Mouse (Mus musculus): ENCODE measurements at regions not wholly inside any gene's neighbourhood (a gene's known extent, or its start where the extent isn't known, plus 50 kb on each side); places are given as distances from the start of the nearest gene placed in this dataset.

DNA sequence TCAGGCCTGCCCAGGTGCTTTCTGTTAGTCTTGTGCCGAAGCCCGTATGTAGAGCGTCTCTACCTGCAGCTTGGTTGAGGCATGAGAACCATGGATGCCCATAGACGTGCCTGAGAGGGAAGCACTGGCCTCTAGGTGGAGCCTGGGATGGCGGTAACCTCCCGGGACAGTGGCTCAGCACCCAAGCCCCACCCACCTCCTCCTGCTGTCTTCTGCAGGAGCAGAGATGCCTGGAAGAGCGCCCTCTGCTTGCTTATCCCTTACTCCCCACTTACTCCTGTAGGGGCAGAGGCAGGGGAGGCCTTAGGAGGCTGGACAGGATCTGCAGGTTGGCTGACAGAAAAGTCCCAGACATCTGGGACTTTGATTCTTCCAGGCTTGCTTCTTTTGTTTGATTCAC is 92.7 kb upstream of the Zc3h12a start:
- no peak for DNase-seq
- TF ChIP-seq CTCF (IDR thresholded peaks at IDR 0.05; ENCODE audit: insufficient read depth, low read length) (no peak), POLR2A (IDR thresholded peaks at IDR 0.05; ENCODE audit: borderline replicate concordance, extremely low read depth, low read depth, low read length) (no peak)
- WGBS, result 20% methylated on average over 7 of the region's 7 CpGs

DNA sequence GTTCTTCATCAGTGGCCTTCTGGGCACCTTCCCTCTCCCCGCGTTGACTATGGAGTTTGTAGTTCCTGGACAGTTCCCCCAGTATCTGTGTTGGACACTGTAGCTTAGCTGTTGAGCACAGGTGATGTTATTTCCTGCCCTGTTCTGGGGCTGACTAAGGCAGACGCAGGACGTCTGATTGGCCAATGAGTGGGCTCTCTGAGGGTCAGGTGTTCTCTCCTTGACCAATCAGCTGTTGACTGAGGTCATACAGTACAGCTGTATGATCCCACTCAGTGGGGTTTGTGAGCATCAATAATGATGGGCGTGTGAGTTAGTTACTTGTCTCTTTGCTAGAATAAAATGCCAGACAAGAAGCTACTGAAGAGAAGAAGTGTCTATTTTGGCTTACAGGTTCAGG is 91.6 kb upstream of the Zc3h12a start:
- H3K4me1 ChIP-seq (ENCODE audit: control insufficient read depth, insufficient read depth, low read length), result no peaks in the 10 kb centered on the region
- DNase-seq, result no peak
- 83% methylated on average over 5 of the region's 5 CpGs for WGBS
- H3K4me3 ChIP-seq (replicated peaks; ENCODE audit: extremely low read depth, low read depth, low read length), result no peak overlapping the region
- TF ChIP-seq POLR2A (IDR thresholded peaks at IDR 0.05; ENCODE audit: borderline replicate concordance, extremely low read depth, low read depth, low read length), result no peak
- TF ChIP-seq CTCF (IDR thresholded peaks at IDR 0.05; ENCODE audit: insufficient read depth, low read length), result no peak

More for the DNA sequence above, 92.7 kb upstream of the Zc3h12a start:
- no peak overlapping the region for H3K4me3 ChIP-seq (replicated peaks; ENCODE audit: extremely low read depth, low read depth, low read length)
- H3K4me1 ChIP-seq (ENCODE audit: control insufficient read depth, insufficient read depth, low read length), result no peaks in the 10 kb centered on the region

DNA sequence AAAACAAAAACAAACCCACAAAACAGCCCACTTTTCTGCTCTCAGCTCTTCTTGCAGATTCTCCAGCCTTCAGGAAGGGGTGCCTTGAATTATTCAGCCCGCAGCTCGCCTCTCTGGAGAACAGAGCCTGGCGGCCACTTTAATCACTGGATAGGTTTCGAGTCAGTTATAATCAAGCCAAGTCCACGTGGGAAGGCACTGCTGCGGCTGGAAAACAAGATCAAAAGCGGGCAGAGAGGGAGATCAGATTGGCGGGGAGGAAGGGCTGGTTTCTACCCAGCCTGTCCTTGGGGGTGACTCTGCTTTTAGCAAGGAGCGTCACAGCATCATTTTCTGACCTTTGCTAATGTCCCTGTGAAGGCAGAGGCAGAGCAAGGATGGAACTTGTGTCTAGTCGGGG is 86.7 kb upstream of the Zc3h12a start:
- 60% methylated on average over 10 of the region's 10 CpGs for WGBS
- H3K4me1 ChIP-seq (ENCODE audit: control insufficient read depth, insufficient read depth, low read length), result no peaks in the 10 kb centered on the region
- DNase-seq, result no peak
- TF ChIP-seq POLR2A (IDR thresholded peaks at IDR 0.05; ENCODE audit: borderline replicate concordance, extremely low read depth, low read depth, low read length) (no peak), CTCF (IDR thresholded peaks at IDR 0.05; ENCODE audit: insufficient read depth, low read length) (no peak)
- H3K4me3 ChIP-seq (replicated peaks; ENCODE audit: extremely low read depth, low read depth, low read length), result no peak overlapping the region

GRCm38 (mm10) chr4:125212176-125212530 is 84.5 kb upstream of the Zc3h12a start:
- 18% methylated on average over 7 of the region's 7 CpGs for WGBS
- H3K4me1 ChIP-seq (ENCODE audit: control insufficient read depth, insufficient read depth, low read length), result no peaks in the 10 kb centered on the region

GRCm38 (mm10) chr4:125211459-125212175 is 84.0 kb upstream of the Zc3h12a start:
- no peak for TF ChIP-seq POLR2A (IDR thresholded peaks at IDR 0.05; ENCODE audit: borderline replicate concordance, extremely low read depth, low read depth, low read length)
- no peak for TF ChIP-seq CTCF (IDR thresholded peaks at IDR 0.05; ENCODE audit: insufficient read depth, low read length)
- no peaks in the 10 kb centered on the region for H3K4me1 ChIP-seq (ENCODE audit: control insufficient read depth, insufficient read depth, low read length)
- no peak for DNase-seq
- 38% methylated on average over 4 of the region's 4 CpGs for WGBS
- H3K4me3 ChIP-seq (replicated peaks; ENCODE audit: extremely low read depth, low read depth, low read length), result no peak overlapping the region

More at GRCm38 (mm10) chr4:125212176-125212530, 84.5 kb upstream of the Zc3h12a start:
- no peak for DNase-seq
- TF ChIP-seq POLR2A (IDR thresholded peaks at IDR 0.05; ENCODE audit: borderline replicate concordance, extremely low read depth, low read depth, low read length), result no peak
- TF ChIP-seq CTCF (IDR thresholded peaks at IDR 0.05; ENCODE audit: insufficient read depth, low read length), result no peak
- no peak overlapping the region for H3K4me3 ChIP-seq (replicated peaks; ENCODE audit: extremely low read depth, low read depth, low read length)

- H3K4me1 ChIP-seq (ENCODE audit: control insufficient read depth, insufficient read depth, low read length), result no peaks in the 10 kb centered on the region
- no peak overlapping the region for H3K4me3 ChIP-seq (replicated peaks; ENCODE audit: extremely low read depth, low read depth, low read length)
- TF ChIP-seq POLR2A (IDR thresholded peaks at IDR 0.05; ENCODE audit: borderline replicate concordance, extremely low read depth, low read depth, low read length), result no peak
- no peak for TF ChIP-seq CTCF (IDR thresholded peaks at IDR 0.05; ENCODE audit: insufficient read depth, low read length)
- DNase-seq, result no peak
- 72% methylated on average over 6 of the region's 6 CpGs for WGBS
Measured at GRCm38 (mm10) chr4:125210719-125211118, 83.1 kb upstream of the Zc3h12a start.

- Histone ChIP-seq H3K4me3 (replicated peaks; ENCODE audit: extremely low read depth, low read depth, low read length) (no peak overlapping the region), H3K4me1 (ENCODE audit: control insufficient read depth, insufficient read depth, low read length) (no peaks in the 10 kb centered on the region)
- 50% methylated on average over 17 of the region's 17 CpGs for whole genome bisulfite sequencing
- no peak for DNase-seq
- no peak for TF ChIP-seq POLR2A (IDR thresholded peaks at IDR 0.05; ENCODE audit: borderline replicate concordance, extremely low read depth, low read depth, low read length)
- TF ChIP-seq CTCF (IDR thresholded peaks at IDR 0.05; ENCODE audit: insufficient read depth, low read length), result no peak
Measured at GRCm38 (mm10) chr4:125208136-125208915, 80.7 kb upstream of the Zc3h12a start.

DNA sequence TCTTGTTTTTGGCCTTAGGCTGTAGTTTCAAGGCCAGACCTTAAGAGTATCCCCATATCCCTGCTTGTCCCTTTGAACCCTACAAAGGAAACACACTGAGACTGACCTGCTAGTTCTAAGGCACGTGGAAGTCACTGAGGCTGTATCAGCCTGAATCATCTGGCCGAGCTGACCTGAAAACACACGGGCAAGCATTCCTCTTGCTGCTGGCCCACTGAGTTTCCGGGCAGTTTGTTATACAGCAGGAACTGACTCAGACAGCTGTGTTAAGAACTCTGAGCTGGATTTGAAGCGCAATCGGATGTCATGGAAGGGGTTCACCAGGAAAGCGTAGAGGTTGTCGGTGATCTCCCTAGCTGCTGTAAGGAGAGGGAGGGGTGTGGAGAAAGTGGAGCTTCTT is 75.9 kb upstream of the Zc3h12a start:
- no peak for DNase-seq
- TF ChIP-seq POLR2A (IDR thresholded peaks at IDR 0.05; ENCODE audit: borderline replicate concordance, extremely low read depth, low read depth, low read length), result no peak
- TF ChIP-seq CTCF (IDR thresholded peaks at IDR 0.05; ENCODE audit: insufficient read depth, low read length), result no peak
- H3K4me1 ChIP-seq (ENCODE audit: control insufficient read depth, insufficient read depth, low read length), result no peaks in the 10 kb centered on the region
- WGBS, result 68% methylated on average over 8 of the region's 8 CpGs
- no peak overlapping the region for H3K4me3 ChIP-seq (replicated peaks; ENCODE audit: extremely low read depth, low read depth, low read length)

- no peak overlapping the region for H3K4me3 ChIP-seq (replicated peaks; ENCODE audit: extremely low read depth, low read depth, low read length)
- H3K4me1 ChIP-seq (ENCODE audit: control insufficient read depth, insufficient read depth, low read length), result no peaks in the 10 kb centered on the region
- no peak for DNase-seq
- 66% methylated on average over 12 of the region's 12 CpGs for WGBS
- no peak for TF ChIP-seq CTCF (IDR thresholded peaks at IDR 0.05; ENCODE audit: insufficient read depth, low read length)
- no peak for TF ChIP-seq POLR2A (IDR thresholded peaks at IDR 0.05; ENCODE audit: borderline replicate concordance, extremely low read depth, low read depth, low read length)
Measured at GRCm38 (mm10) chr4:125201638-125202325, 74.1 kb upstream of the Zc3h12a start.
